Mouse (Mus musculus): ENCODE data around the gene Abcb7.

DNA sequence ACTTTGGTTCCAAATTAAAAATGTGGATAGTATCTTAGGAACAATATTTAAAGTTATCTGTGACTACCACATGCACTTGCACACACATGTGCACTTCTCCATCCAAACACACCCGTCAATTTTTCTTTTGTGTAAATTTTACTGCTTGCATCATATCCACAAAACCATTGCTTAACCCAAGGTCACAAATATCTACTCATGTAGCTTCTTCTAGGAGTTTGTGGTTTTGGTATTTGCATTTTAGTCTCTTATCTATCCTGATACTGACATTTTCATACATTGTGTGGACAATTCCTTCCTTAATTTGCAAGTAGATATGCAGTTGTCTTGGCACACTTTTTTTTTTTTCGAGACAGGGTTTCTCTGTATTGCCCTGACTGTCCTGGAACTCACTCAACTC lies 149.3 kb downstream of the Abcb7 start:
- TF ChIP-seq POLR2A (IDR thresholded peaks at IDR 0.05; ENCODE audit: insufficient read depth, low read depth, low read length) (no peak), CTCF (IDR thresholded peaks at IDR 0.05; ENCODE audit: insufficient read depth, low read depth, low read length) (no peak)
